In the genomic region with DNA sequence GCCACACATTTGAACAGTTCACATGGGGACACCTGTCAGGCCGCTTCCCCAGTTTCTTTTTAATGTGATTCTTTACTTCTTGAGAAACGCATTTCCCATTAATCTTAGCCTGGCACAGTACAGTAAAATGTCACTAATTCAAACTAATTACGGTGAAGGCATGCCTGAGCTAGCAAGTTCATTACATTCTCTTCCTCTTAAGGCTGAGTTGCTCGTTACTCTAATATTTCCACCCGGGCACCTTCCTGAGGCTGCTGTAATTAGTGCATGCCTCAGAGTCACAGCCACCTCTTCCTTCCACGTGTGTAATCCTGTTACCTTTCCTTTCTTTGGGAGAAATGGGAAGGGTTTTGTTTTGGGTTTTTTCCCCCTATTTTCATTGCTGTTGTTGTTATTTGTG, we compare ENCODE assay signal across 18 mouse cellular contexts.
A peak's percentile ranks its signal among the peaks of the same experiment; 100 is the strongest.
DNase-seq lines count a peak whose midpoint lies in the region; ATAC-seq and TF ChIP-seq lines count a peak whose summit lies in the region.
"Had no signal": no experiment of that assay in that cellular context is flagged by ENCODE, and none has a peak within 500 bp of the region (broad histone marks: within the 10 kb centered on the region; RNA-seq: fewer than 3 reads in every experiment).

No protein-coding gene starts in this region.

- no peak for DNase-seq in kidney, postnatal 36 days
- peak; percentile 40 for DNase-seq in fat pad, adult 2 months (ENCODE audit: extremely low read depth, low read depth, low spot score)
- peak; percentile 44 for DNase-seq in midbrain, postnatal 0 days (ENCODE audit: low spot score)
- DNase-seq in MN1 (ENCODE audit: low spot score) = no peak
- no peak for DNase-seq in embryo, embryonic 10 days (ENCODE audit: low spot score)
- DNase-seq: cerebellum, postnatal 10 days; heart, postnatal 4 days; kidney, postnatal 4 days; liver, postnatal 0 days; lung, postnatal 14 days; thymus, adult 2 months had no signal

- H3K36me3 ChIP-seq in kidney, embryonic 16.5 days (ENCODE audit: insufficient read depth, low read length) = no peaks in the 10 kb centered on the region
- H3K36me3 ChIP-seq in forebrain, embryonic 15.5 days = no peaks in the 10 kb centered on the region
- H3K36me3 ChIP-seq in midbrain, postnatal 0 days (ENCODE audit: insufficient read depth, low read length) = no peaks in the 10 kb centered on the region
- H3K36me3 ChIP-seq: stomach, embryonic 15.5 days had no signal

- 36% methylated on average over 6 of the region's 6 CpGs for WGBS in kidney, embryonic 16.5 days
- WGBS in forebrain, embryonic 15.5 days = 15% methylated on average over 6 of the region's 6 CpGs
- WGBS in midbrain, postnatal 0 days = 38% methylated on average over 6 of the region's 6 CpGs

- peak; percentile 29; the same call in 1 of the 2 replicates for ATAC-seq in kidney, embryonic 16.5 days (ENCODE audit: low FRiP score, low TSS enrichment)
- peak; percentile 55; the same call in 1 of the 2 replicates for ATAC-seq in forebrain, embryonic 15.5 days (replicated peaks)
- ATAC-seq in midbrain, postnatal 0 days (ENCODE audit: low FRiP score) = no peak
- ATAC-seq: intestine, postnatal 0 days; liver, postnatal 0 days had no signal

- no peak overlapping the region for H3K4me2 ChIP-seq in kidney, embryonic 16.5 days (replicated peaks; ENCODE audit: low read depth, low read length)
- H3K4me2 ChIP-seq in forebrain, embryonic 15.5 days (replicated peaks) = no peak overlapping the region
- H3K4me2 ChIP-seq in midbrain, postnatal 0 days (ENCODE audit: low read depth, low read length, poor library complexity, severe bottlenecking) = no peak overlapping the region
- H3K4me2 ChIP-seq: limb, embryonic 15.5 days; stomach, embryonic 15.5 days had no signal

- H3K9ac ChIP-seq in kidney, embryonic 16.5 days (replicated peaks; ENCODE audit: low read length) = no peak overlapping the region
- H3K9ac ChIP-seq in forebrain, embryonic 15.5 days (replicated peaks) = no peak overlapping the region
- no peak overlapping the region for H3K9ac ChIP-seq in midbrain, postnatal 0 days (replicated peaks; ENCODE audit: low read length, poor library complexity, severe bottlenecking)
- H3K9ac ChIP-seq: limb, embryonic 15.5 days; liver, postnatal 0 days; stomach, embryonic 15.5 days had no signal

- no peak overlapping the region for H3K4me3 ChIP-seq in kidney, embryonic 16.5 days (ENCODE audit: low read length)
- H3K4me3 ChIP-seq in forebrain, embryonic 15.5 days = no peak overlapping the region
- no peak overlapping the region for H3K4me3 ChIP-seq in midbrain, postnatal 0 days (ENCODE audit: low read depth, low read length)
- H3K4me3 ChIP-seq: limb, embryonic 15.5 days; myocyte; stomach, embryonic 15.5 days had no signal

- no peaks in the 10 kb centered on the region for H3K27me3 ChIP-seq in kidney, embryonic 16.5 days (ENCODE audit: insufficient read depth, low read length)
- H3K27me3 ChIP-seq in forebrain, embryonic 15.5 days = no peaks in the 10 kb centered on the region
- H3K27me3 ChIP-seq in midbrain, postnatal 0 days (ENCODE audit: insufficient read depth, low read length) = no peaks in the 10 kb centered on the region
- H3K27me3 ChIP-seq: limb, embryonic 15.5 days; stomach, embryonic 15.5 days had no signal

- H3K4me1 ChIP-seq in kidney, embryonic 16.5 days (ENCODE audit: insufficient read depth, low read length) = 0 out of 2 replicates have a peak, but pooled peaks cover 3% of the 10 kb centered on the region
- peaks cover 17% of the 10 kb centered on the region for H3K4me1 ChIP-seq in forebrain, embryonic 15.5 days
- H3K4me1 ChIP-seq in midbrain, postnatal 0 days (ENCODE audit: insufficient read depth, low read length) = 0 out of 2 replicates have a peak, but pooled peaks cover 2% of the 10 kb centered on the region
- H3K4me1 ChIP-seq: megakaryocyte, embryonic 14.5 days; stomach, embryonic 15.5 days had no signal

- H3K9me3 ChIP-seq in kidney, embryonic 16.5 days (ENCODE audit: low read length) = no peaks in the 10 kb centered on the region
- no peaks in the 10 kb centered on the region for H3K9me3 ChIP-seq in forebrain, embryonic 15.5 days
- H3K9me3 ChIP-seq in midbrain, postnatal 0 days (ENCODE audit: low read length) = no peaks in the 10 kb centered on the region
- H3K9me3 ChIP-seq: limb, embryonic 15.5 days; stomach, embryonic 15.5 days had no signal

- no peak for TF ChIP-seq CTCF in midbrain, postnatal 0 days (IDR thresholded peaks at IDR 0.05)

- H3K27ac ChIP-seq in kidney, embryonic 16.5 days (ENCODE audit: low read length) = no peak overlapping the region
- no peak overlapping the region for H3K27ac ChIP-seq in forebrain, embryonic 15.5 days (replicated peaks)
- H3K27ac ChIP-seq in midbrain, postnatal 0 days (ENCODE audit: low read depth, low read length) = no peak overlapping the region
- H3K27ac ChIP-seq: limb, embryonic 15.5 days; stomach, embryonic 15.5 days had no signal

Comparison
In these comparisons a context has a peak if more than half of its experiments do, and no peak if none do; other contexts are left out.
1. DNase-seq: peak in fat pad, adult 2 months (single experiment) and midbrain, postnatal 0 days (single experiment); none in kidney, postnatal 36 days (0 of 2), MN1 (single experiment) and embryo, embryonic 10 days (single experiment).